Mouse (Mus musculus) gastrocnemius, postnatal 4 days (tissue): ENCODE measurements around the gene Gm3646. TPM values are rescaled to one million over a fixed set of nuclear protein-coding genes. Genes with fewer than 3 reads are reported as not detected.

Experiments
- DNase-seq, 2 experiments: peaks; one replicate each; pipeline ENCODE4 v3.0.0; 2021 to 2022; ENCODE audit warnings: low spot score in 2 of 2, mixed read lengths in 2 of 2
- long read RNA-seq, 2 experiments: library from polyadenylated mRNA; stranded (forward); transcript quantifications; one replicate each; pipeline ENCODE4 v2.0.0; 2021
- total RNA-seq, 2 experiments: library from RNA; stranded (reverse); gene quantifications; 2 replicates each; pipeline ENCODE4 v1.2.3; 2021

Gene Gm3646
- 1 to 10 TPM in 1 of 2 experiments, not detected in 1; 1.7 TPM for total RNA-seq
- long read RNA-seq, experiment 1: 0 reads
- long read RNA-seq, experiment 2, partial matches to known transcripts: 0 of 3 reads
- long read RNA-seq, experiment 2, other reads (novel, unspliced or antisense): 1 of 3 reads

DNA sequence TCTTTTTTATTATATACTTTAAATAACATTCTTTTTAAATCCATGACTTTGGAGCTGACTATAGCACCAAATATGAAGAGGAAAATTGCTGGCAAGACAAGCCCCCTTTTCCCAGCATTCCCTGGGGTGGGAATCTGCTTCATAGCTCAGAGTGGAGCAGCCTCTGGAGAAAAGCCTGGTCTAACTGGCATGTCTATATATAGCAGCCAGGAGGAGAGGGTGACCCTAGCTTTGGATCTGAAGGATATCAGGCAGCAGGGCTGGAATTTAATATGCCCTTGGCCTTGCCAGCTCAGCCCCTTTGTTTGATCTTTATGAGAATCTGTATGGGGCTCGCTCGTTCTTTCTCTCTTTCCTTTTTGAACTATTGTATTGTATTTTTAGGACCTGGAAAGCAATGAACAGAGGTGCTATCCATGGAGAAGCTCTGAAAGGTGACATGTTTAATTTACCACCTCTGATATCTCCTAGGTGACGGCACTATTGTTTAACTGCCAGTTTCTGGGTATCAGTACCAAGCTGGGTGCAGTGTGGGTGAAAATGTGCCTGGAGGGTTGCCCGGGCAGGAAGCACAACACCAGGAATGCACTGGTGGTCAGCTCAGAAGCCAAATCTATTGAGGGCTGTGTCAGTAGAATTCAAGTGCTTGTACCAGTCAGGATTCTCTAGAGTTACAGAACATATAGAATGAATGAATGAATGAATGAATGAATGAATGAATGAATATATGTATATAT is at the start of gene Gm3646:
Gene Gm3646 (minus strand): TSS at position 90 of the 737 bp plus-strand sequence.
- DNase-seq: no peak

DNA sequence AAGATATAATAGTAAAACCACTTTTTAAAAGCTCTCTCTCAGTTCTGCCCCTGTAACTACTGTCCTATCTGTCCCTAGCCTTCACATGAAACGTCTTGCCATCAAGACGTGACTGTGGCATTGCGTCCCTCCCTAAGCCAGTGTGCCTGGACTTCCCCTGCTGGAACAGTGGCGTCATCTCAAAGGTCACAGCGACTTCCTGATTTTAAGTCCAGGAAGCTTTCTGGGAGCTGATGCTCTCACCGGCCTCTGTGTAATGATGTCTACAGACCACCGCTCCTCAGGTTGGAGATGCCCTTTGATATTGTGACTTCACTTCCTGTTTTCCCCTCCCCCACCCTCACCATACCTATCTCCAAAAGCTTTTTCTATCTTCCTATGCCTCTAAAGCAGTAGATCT is 41.9 kb upstream of the Gm3646 start:
- no peak for DNase-seq

DNA sequence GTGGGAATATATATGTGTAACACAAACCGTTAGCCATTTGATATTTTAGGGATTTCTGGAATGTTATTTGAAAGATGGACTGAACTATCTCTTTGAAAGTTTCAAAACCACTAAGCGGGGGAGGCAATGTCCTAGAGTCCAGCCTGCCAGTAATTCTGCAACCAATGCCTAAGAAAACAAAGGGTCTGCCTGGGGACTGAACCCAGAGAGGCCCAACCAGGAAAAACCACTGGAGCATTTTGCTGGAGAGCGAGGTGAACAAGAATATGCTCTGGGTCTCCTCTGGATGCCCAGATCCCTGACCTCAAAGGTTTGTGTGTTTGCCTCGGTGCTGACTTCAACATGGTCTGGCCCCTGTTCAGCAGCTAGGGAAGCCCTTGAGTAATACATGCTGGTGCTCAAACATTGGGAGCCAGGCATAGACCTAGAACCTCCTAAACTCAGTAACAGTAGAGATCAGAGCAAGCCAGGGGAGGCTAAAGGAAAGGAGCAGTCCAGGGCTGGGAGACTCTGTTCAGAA is 41.0 kb upstream of the Gm3646 start:
- DNase-seq: no peak

DNA sequence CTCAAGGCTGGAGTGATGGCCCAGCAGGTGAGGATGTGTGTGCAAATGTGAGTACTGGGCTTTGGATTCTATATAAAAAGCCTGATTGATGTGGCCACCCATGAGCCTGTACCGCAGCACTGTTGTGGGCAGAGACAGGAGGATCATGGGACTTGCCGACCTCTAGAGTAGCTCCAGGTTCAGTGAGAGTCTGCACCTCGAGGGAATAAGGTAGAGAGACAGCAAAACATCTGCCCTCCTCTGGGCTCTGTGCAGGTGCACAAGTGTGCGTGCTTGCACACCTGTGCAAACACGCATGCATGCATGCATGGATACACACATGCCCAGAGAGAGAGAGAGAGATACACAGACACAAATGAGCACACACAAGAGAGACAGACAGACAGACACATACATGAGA is 38.2 kb upstream of the Gm3646 start:
- DNase-seq: no peak

DNA sequence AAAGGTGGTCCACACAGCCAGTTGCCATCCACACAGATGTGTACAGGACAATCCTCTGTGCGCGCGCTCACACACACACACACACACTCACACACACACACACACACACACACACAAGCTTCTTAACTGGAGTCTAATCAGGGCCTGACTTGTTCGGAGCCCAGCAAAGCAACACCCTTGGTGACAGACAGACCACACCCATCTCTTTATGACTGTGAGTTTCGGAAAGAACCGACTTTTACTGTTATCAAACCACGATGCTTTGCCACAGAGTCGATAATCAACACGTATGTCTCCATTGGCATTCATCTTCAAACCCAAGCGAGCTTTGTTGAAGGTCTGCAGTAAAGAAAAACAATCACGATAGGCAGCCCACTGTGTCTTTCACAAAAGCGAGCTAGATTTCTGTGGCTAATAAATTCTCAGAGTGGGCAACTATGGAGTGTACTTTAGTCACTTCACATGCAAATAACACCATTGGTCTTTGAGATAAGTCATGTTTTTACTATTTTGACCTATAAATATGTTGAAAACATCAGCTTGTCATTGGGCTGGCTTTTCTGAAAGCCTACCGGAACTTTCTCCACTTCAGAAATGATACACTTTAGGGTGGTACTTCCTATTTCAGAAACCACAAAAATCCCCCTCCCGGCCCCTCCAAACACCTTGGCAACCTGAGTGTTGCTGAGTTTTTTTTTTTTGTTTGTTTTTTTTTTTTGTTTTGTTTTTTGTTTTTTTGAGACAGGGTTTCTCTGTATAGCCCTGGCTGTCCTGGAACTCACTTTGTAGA is 37.3 kb upstream of the Gm3646 start:
- no peak for DNase-seq

DNA sequence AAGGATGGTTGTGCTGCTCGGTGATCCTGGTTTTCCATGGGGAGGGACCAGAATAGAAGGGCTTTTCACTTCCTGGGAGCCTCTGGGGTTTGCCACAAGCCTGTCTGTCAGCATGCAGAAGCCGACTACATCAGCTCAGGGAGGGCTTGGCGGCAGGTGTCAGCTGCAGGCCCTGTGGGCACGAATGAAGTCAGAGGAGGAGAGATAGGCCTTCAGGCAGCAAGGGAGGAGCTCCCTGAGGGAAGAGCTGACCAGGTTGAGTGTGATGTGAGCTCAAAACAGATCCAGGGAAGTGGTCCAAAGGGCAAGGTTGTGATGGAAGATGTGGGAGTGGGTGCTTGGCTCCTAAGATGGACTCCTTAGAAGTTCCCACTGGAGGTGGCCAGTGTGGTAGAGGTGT is 35.7 kb upstream of the Gm3646 start:
- no peak for DNase-seq

DNA sequence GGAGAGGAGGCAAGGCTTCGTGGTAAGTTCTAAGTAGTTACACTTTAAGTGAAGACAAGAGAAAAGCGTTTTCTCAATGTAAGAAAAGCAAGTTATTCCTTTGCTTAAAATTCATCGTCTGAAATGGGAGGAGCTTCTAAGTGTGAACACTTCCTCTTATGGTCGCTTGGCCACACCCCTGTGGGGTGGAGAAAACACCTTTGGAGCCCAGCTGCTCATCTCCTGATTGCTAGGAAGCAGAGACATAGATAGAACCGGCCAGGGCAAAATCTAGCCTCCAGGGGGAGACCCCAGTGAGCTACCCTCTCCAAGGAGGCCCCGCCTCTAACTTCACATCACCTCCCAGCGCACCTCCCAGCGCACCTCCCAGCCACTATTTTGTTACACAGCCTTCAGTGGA is 34.7 kb upstream of the Gm3646 start:
- DNase-seq: no peak

DNA sequence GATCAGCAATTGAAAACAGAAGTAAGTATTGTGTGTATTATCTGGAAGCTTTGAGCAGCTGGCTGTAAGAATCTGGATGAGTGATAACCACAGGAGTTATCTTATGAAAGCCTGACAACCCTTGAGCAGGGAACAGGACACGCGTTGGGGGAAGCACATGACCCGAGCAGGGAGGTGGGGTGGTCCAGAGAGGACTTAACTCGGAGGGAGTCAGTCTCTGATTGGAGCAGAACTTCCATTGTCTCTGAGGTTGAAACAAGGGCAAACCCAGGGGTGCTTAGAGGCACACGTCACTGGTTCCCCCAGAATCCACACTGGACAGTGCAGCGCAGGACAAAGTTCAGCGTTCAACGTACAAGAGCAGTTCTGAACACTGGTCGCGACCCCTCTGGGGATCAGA is 34.1 kb upstream of the Gm3646 start:
- no peak for DNase-seq

DNA sequence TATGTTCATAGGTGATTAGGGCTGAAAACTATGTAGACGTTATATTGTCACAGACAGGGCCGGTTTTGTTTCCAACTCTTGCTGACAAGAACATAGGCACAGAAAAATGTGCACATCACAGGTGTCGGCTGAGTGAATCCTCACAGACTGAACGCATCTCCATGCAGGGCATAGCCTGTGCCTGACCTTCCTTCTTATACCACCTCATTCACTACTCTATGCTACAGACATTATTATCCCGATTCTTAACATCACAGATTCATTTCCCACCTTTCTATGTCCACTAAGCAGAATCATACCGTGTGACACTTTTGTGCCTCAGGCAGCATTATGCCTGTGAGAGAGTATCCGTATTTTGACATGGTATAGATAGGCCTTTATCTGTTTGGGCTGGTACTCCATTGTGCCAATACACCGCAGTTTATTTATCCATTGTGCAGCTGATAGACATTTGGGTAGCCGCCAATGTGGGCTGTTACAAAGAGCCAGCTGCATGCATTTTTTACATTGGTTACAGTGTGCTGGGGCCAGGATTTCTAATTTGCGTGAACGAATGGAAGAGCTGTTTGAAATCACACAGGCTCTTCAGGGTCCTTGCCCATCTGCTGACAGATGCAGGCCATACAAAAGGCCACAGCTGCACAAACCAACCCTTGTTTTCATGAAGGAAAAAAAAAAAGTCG is 33.5 kb upstream of the Gm3646 start:
- DNase-seq: peak in 1 of 2 experiments; percentile 35

DNA sequence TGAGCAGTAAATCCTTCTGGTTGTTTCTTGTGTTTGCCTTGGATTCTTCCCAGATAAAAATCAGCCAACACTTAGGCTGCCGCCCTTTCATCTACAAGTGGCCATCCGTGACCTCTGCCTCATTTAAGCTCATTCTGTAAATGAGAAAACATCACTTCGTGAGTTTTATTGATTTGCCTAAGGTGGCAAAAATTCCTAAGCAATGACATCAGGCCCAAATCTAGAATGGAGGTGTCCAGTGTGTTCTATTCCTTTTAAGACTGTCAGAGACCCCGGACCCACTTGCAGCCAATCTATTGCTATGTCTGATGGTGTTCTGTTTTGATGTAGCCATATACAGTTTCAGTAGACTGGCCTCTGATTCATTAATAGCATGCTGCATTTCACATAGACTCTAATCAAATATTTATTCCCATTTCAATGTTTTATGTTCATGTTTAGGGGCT is 26.5 kb upstream of the Gm3646 start:
- no peak for DNase-seq

DNA sequence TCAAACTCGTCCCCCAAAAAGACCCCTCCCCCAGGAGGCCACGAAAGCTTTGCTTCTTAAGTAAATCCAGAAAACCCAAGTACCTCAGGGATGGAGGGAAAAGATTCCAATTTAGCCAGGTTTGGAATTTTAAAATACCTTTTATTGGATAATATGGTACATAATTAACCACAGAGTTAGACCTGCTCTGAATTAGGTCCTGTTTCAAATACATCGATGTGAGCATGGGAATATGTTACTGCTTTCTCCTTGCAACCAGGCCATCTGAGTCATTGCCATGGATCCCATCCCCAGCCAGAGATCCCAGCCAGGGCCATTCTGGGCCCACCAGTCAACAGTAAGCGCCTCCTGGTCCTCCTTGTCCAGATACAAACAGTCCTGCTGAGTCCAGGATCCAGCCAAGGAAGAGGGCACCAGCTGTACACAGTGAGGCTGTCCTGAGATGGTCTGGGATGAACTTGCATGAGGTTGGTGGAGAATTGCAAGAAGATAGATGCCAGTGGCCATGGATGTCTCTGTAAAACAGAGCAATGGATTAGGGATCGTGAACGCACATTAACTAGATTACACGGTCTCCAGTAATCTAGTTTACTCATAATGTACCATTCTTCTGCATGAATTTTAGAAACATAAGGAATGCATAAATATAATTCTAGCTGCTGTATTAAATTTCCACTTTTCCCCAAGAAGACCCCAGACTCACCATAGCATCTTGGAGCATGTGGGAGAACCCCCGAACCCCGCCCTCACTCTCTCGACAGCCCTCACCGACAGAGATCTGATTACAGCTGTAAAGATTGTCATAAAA is 25.9 kb upstream of the Gm3646 start:
- no peak for DNase-seq

DNA sequence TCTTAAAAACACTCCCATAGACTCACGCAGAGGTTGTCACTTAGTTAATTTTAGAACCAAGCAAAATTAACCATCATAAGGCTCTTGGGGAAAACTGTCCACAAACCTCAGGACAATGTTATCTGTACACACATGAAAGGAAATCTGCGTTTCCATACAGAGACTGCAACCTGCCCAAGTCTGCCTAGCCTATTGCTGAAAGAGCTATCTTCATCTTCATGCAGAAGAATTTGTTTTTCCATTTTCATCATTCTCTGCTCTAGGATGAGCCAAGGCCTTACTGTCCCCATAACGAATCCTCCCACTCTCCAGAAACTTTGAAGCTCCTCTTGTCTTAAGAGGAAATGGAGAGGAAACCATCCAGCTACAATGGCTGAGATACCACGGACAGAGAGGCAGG is 19.8 kb upstream of the Gm3646 start:
- DNase-seq: no peak

DNA sequence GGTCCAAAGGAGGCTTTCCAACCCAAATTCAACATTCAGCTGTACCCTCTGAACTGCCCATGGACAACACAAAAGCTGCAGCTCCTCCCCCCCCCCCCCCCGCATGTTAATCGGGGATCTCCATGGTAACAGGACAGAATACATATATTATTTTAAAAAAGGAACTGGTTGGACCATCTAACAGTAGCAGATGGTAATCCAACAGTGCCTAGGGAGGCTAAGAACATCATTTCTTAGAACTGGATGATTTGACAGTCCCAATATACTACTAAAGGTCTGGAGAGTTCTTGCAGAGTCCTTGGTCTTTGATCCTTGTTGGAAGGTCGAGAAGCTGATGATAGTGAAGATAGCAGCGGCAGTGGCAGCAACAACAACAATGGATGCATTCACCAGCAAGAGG is 19.1 kb upstream of the Gm3646 start:
- DNase-seq: no peak

DNA sequence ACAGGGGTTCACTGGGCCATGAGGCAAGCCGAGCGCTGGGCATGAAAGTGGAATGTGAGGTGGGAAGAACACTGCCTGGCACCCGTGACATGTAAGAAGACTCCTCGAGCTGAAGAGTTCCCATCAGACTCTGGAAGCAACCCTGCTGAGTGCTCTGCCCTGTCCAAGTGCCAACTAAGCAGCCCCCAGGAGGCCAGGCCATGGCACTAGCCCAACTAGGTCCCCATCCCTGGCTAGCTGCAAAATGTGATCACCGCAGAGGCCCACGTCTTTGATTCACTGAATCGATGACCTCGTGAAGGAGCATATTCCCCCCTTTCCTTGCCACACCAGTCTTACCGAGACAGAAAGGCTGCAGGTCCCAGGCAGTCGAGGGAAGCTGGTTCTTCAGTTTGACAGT is 14.5 kb upstream of the Gm3646 start:
- DNase-seq: no peak

DNA sequence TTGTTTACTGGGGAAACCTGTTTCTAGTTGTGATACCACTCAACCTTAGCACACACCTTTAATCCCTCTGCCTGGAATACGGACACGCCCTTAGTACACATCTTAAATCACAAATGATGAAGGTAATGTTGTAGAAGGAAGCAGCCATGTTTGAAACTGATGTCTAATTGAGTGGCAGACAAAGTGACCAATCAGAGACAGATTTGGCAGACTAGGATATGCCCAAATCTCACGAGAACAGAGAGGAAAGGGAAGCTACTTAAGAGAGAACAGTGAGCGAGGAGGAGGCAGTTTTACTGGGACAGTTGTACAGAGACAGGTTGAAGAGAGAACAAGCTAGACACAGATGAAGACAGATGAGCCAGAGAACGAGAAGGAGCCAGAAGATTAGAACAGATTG is 10.6 kb upstream of the Gm3646 start:
- no peak for DNase-seq

DNA sequence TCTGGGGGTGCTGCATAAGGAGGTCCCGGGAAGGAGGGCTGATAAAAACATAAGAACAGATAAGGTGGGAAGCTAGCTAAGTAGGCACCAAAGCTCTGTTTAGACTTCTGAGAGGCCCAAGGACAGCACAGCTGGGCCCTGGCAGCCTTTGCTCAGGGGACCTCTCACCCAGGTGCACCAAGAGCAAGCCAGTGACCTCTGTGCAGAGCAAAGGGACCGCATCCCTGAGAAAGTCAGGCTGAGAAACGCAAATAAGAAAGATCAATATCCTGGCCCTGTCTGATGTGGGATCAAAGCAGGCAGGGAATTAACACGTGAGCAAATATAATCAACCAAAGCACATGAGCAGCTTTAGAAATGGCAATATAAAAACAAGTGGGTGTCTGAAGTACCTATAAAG is 7.9 kb upstream of the Gm3646 start:
- DNase-seq: no peak

DNA sequence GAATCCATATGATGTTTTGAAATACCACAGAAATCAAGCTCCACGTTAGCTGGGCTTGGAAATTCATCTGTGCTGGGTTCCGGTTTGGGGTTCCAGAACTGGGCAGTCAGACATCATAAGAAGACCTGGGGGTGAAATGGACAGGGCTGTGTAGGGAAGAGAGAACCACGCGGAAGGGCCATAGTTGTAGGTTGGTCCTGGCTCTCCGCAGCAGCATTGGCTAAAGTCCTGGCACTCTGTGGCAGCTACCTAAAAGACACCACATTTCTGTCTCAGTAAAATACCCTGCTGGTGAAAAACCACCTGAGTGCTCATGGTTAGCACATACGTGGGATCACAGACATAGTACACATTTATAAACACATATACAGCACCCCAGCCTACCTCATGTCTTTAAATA is 343 bp downstream of the Gm3646 start:
- DNase-seq: no peak

DNA sequence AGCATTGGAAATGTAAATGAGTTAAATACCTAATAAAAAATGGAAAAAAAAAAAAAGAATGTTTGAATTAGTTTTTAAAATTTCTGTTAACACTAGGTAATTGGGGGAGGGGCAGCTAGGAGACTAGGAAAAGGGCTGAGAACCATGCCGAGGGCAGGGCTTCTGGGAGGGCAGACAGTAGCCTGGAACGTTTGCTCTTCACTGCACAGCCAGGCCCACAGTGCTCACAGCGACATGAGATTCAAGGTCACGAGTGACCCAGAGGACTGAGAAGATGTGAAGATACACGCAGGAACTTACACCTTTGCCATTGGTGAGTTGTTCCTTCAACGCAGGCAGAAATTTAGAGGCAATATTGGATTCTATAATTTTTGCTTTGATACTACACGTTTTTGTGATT is 2.2 kb downstream of the Gm3646 start:
- no peak for DNase-seq

DNA sequence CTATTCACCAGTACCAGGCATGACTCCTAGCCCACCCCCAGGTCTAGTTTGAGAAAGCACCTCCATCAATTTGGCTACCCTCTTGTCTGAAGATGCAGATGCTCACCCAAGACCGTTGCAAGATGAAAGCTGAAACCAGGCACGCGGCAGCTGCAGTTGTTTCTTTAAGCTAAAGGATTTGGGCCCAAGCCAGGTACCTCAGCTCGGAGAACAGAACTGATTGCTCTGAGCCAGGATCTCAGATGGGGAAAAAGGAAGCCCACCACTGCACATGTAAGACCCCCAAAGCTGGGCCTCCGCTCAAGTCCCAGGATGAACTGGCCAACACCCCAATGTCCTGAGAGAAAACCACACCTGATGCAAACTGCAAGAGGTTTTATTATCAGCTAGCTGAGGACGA is 7.6 kb downstream of the Gm3646 start:
- no peak for DNase-seq

DNA sequence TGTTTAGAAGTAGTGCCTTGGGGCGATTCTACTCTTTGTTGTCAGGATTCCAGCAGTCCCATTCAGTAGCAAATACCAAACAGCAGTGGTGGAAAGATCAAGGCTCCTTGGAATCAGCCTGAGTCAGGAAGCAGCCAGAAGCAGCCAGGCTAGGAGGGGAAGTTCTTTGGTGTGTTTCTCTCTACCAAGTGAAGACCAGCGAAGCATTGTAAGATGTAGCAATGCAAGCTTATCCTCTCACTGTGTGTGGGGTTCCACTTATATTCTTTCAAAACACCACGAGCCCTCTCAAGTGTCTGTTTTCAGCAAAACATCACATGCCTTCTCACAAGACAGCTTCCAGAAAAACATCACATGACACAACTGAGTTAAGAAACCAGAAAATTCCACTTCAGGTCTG is 8.4 kb downstream of the Gm3646 start:
- DNase-seq: no peak

DNA sequence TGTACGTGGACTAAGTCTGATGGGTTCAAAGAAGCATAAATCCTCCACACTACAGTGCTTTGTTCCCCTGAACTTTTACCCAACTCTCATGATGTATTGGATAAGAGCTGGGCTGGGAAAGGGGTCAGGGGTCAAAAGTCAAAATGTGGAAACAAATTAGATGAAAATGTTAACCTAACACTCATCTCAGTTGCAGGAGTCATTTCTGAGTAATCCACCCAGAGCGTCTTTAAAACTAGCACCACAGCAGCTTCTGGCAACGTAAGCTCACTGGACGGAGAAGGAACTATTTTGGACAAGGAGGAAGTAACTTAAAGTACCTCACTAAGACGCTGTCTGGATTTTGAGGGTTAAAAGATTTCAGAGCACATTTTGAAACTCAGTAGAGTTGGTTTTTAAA is 20.5 kb downstream of the Gm3646 start:
- no peak for DNase-seq
